Mouse (Mus musculus): ENCODE data around the gene Wipf1. TPM values are rescaled to one million over a fixed set of nuclear protein-coding genes. Genes with fewer than 3 reads are reported as not detected.

Gene Wipf1
- polyA plus RNA-seq, 1 experiment from 2014 or later = 8.0 TPM

DNA sequence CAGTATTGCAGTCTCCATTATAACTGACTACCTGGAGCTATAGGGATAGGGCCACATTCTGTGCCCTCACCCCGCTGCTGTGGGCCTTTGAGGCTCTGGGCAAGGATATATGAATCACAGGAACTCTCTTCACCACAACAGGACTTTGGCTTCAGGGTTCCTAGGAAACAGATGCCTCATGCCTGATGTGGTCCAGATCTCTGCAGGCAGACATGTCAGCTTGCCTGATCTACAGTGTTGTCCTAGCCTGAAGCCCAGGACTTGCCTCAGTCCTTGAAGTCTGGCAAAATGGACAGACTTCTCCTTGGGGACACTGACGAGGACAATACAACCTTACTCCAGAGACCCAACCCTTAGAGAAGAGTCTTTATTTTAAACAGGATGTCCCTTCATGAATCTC is 11.2 kb downstream of the Wipf1 start:
- DNase-seq (ENCODE audit: low spot score) (no peak), ATAC-seq (replicated peaks; ENCODE audit: low FRiP score, low read depth) (no peak)
- Histone ChIP-seq H3K9ac (ENCODE audit: low read depth, low read length) (no peak overlapping the region), H3K36me3 (ENCODE audit: insufficient read depth, low read length) (no peaks in the 10 kb centered on the region), H3K9me3 (replicated peaks; ENCODE audit: low read length) (no peaks in the 10 kb centered on the region), H3K27me3 (ENCODE audit: insufficient read depth, low read length) (no peaks in the 10 kb centered on the region), H3K4me2 (ENCODE audit: low read length) (no peak overlapping the region), H3K4me3 (replicated peaks; ENCODE audit: low read depth, low read length) (no peak overlapping the region), H3K27ac (no peak overlapping the region), H3K4me1 (replicated peaks; ENCODE audit: insufficient read depth, low read length) (peaks cover 13% of the 10 kb centered on the region; the same call in 1 of the 2 replicates)
- TF ChIP-seq CTCF (IDR thresholded peaks at IDR 0.05; ENCODE audit: low read depth) = no peak
- WGBS = 94% methylated on average over 2 of the region's 2 CpGs

GRCm38 (mm10) chr2:73514178-73514577 is 15.4 kb downstream of the Wipf1 start:
- Histone ChIP-seq H3K4me2 (ENCODE audit: low read length) (no peak overlapping the region), H3K27me3 (ENCODE audit: insufficient read depth, low read length) (no peaks in the 10 kb centered on the region), H3K4me1 (replicated peaks; ENCODE audit: insufficient read depth, low read length) (no peaks in the 10 kb centered on the region; the same call in 1 of the 2 replicates), H3K9me3 (replicated peaks; ENCODE audit: low read length) (no peaks in the 10 kb centered on the region), H3K36me3 (ENCODE audit: insufficient read depth, low read length) (no peaks in the 10 kb centered on the region), H3K9ac (ENCODE audit: low read depth, low read length) (no peak overlapping the region), H3K4me3 (replicated peaks; ENCODE audit: low read depth, low read length) (no peak overlapping the region), H3K27ac (no peak overlapping the region)
- TF ChIP-seq CTCF (IDR thresholded peaks at IDR 0.05; ENCODE audit: low read depth) = no peak
- ATAC-seq (replicated peaks; ENCODE audit: low FRiP score, low read depth) = no peak
- 90% methylated on average over 6 of the region's 6 CpGs for WGBS
- DNase-seq (ENCODE audit: low spot score) = no peak

DNA sequence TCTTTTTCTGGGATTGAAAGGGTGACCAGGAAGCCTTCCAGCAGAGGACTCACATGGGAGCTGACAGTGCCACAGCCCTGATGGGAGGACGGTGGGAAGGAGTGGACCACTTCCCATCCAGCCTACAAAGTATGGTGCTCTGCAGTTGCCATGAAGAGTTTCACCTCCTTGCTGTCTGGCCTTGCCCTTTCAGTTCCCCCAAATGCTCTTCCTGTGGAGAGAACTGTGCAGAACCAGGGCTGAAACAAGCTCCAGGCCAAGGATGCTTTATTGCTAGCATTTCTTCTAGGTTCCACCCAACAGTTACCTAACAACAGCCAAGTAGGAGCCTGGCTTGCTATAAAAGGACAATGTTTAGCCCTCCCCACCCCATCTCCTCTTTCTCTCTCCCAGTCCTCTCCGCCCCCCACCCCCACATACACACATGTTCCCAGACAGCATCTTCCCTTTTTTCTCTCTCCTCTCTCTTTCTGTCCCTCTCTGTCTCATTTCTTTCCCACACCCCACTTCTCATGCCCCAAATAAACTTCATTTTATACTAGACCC is 16.3 kb downstream of the Wipf1 start:
- Histone ChIP-seq H3K4me2 (ENCODE audit: low read length) (no peak overlapping the region), H3K27me3 (ENCODE audit: insufficient read depth, low read length) (no peaks in the 10 kb centered on the region), H3K9me3 (replicated peaks; ENCODE audit: low read length) (no peaks in the 10 kb centered on the region), H3K4me3 (replicated peaks; ENCODE audit: low read depth, low read length) (no peak overlapping the region), H3K27ac (no peak overlapping the region), H3K9ac (ENCODE audit: low read depth, low read length) (no peak overlapping the region), H3K36me3 (ENCODE audit: insufficient read depth, low read length) (no peaks in the 10 kb centered on the region), H3K4me1 (replicated peaks; ENCODE audit: insufficient read depth, low read length) (peaks cover 1% of the 10 kb centered on the region; the same call in 1 of the 2 replicates)
- no peak for TF ChIP-seq CTCF (IDR thresholded peaks at IDR 0.05; ENCODE audit: low read depth)
- ATAC-seq (replicated peaks; ENCODE audit: low FRiP score, low read depth) (no peak), DNase-seq (ENCODE audit: low spot score) (no peak)
- WGBS = 71% methylated on average over 2 of the region's 2 CpGs

- peak; percentile 83 for DNase-seq (ENCODE audit: low spot score)
- no peak overlapping the region for H3K9ac ChIP-seq (ENCODE audit: low read depth, low read length)
- WGBS = 55% methylated on average over 3 of the region's 3 CpGs
- no peak overlapping the region for H3K4me2 ChIP-seq (ENCODE audit: low read length)
- H3K36me3 ChIP-seq (ENCODE audit: insufficient read depth, low read length) = no peaks in the 10 kb centered on the region
- no peak for TF ChIP-seq CTCF (IDR thresholded peaks at IDR 0.05; ENCODE audit: low read depth)
- H3K27ac ChIP-seq = peak overlapping the region; percentile 51
- H3K9me3 ChIP-seq (replicated peaks; ENCODE audit: low read length) = no peaks in the 10 kb centered on the region
- H3K4me1 ChIP-seq (replicated peaks; ENCODE audit: insufficient read depth, low read length) = peaks cover 6% of the 10 kb centered on the region; the same call in 1 of the 2 replicates
- H3K27me3 ChIP-seq (ENCODE audit: insufficient read depth, low read length) = no peaks in the 10 kb centered on the region
- no peak for ATAC-seq (replicated peaks; ENCODE audit: low FRiP score, low read depth)
- H3K4me3 ChIP-seq (replicated peaks; ENCODE audit: low read depth, low read length) = no peak overlapping the region
Measured at GRCm38 (mm10) chr2:73512044-73512443, 17.5 kb downstream of the Wipf1 start.

- no peak for DNase-seq (ENCODE audit: low spot score)
- no peak for ATAC-seq (replicated peaks; ENCODE audit: low FRiP score, low read depth)
- TF ChIP-seq CTCF (IDR thresholded peaks at IDR 0.05; ENCODE audit: low read depth) = no peak
Measured at GRCm38 (mm10) chr2:73510731-73511360, 18.7 kb downstream of the Wipf1 start.

DNA sequence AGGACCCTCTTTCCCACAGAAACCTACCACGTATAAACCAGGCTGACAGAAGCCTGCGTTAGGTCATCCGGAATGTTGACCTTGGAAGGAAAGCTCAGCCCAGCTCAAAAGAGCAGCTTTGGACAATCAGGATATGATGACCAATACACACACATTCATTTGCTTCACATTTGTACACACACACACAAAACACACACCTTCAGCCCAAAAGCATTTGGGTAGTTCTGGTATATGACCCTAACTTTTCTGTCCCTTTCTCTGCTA is 19.6 kb downstream of the Wipf1 start:
- DNase-seq (ENCODE audit: low spot score) (no peak), ATAC-seq (replicated peaks; ENCODE audit: low FRiP score, low read depth) (no peak)
- Histone ChIP-seq H3K36me3 (ENCODE audit: insufficient read depth, low read length) (no peaks in the 10 kb centered on the region), H3K27me3 (ENCODE audit: insufficient read depth, low read length) (no peaks in the 10 kb centered on the region), H3K9ac (ENCODE audit: low read depth, low read length) (no peak overlapping the region), H3K4me2 (ENCODE audit: low read length) (no peak overlapping the region), H3K27ac (peak overlapping the region; percentile 54; the same call in 1 of the 2 replicates), H3K9me3 (replicated peaks; ENCODE audit: low read length) (no peaks in the 10 kb centered on the region), H3K4me1 (replicated peaks; ENCODE audit: insufficient read depth, low read length) (peaks cover 6% of the 10 kb centered on the region; the same call in 1 of the 2 replicates), H3K4me3 (replicated peaks; ENCODE audit: low read depth, low read length) (no peak overlapping the region)
- TF ChIP-seq CTCF (IDR thresholded peaks at IDR 0.05; ENCODE audit: low read depth) = no peak
- WGBS = 54% methylated on average over 3 of the region's 3 CpGs

More at GRCm38 (mm10) chr2:73510731-73511360, 18.7 kb downstream of the Wipf1 start:
- H3K4me3 ChIP-seq (replicated peaks; ENCODE audit: low read depth, low read length) = no peak overlapping the region
- H3K36me3 ChIP-seq (ENCODE audit: insufficient read depth, low read length) = no peaks in the 10 kb centered on the region
- H3K27me3 ChIP-seq (ENCODE audit: insufficient read depth, low read length) = no peaks in the 10 kb centered on the region
- no peaks in the 10 kb centered on the region for H3K9me3 ChIP-seq (replicated peaks; ENCODE audit: low read length)
- WGBS = 74% methylated on average over 7 of the region's 7 CpGs
- H3K27ac ChIP-seq = no peak overlapping the region
- no peak overlapping the region for H3K9ac ChIP-seq (ENCODE audit: low read depth, low read length)
- peaks cover 6% of the 10 kb centered on the region; the same call in 1 of the 2 replicates for H3K4me1 ChIP-seq (replicated peaks; ENCODE audit: insufficient read depth, low read length)
- H3K4me2 ChIP-seq (ENCODE audit: low read length) = no peak overlapping the region
